Mouse (Mus musculus) heart, postnatal 0 days (tissue): Measurements from ENCODE around the gene Dennd2c.

Experiments used
- CTCF ChIP-seq: IDR thresholded peaks from 2 replicates; pipeline ENCODE4 v1.5.1; 2016; ENCODE audit warnings: antibody characterized with exemption, control low read depth, low read depth
- EP300 ChIP-seq: IDR thresholded peaks from 2 replicates; pipeline ENCODE4 v1.6.1; 2016; ENCODE audit warnings: antibody characterized with exemption, low read depth

DNA sequence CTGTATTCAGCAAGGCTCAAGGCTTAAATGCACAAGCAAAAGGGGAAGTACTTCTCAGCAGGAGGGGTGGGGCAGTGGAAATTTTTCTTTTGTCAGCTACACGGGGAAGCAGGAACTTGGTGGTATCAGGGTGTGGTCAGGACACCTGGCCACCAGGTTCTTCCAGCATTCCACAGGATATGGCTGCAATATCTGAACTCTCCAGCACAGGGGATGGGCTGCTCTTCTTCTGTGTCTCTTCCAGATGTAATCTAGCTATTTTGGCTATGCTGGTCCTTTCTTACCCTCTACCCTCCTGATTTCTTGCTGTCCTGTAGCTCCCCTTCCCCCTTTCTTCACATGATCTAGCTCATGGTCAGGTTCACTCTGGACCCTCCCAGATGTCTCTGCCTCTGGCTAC lies 90.8 kb downstream of the Dennd2c start:
- TF ChIP-seq CTCF (no peak), EP300 (no peak)
